Mouse (Mus musculus): Measurements from ENCODE around the gene Jph3. TPM values are rescaled to one million over a fixed set of nuclear protein-coding genes. Genes with fewer than 3 reads are reported as not detected.
A peak's percentile ranks its signal among the peaks of the same experiment; 100 is the strongest.

The Jph3 gene
- polyA plus RNA-seq, 2 experiments: 0.19 to 0.25 TPM

DNA sequence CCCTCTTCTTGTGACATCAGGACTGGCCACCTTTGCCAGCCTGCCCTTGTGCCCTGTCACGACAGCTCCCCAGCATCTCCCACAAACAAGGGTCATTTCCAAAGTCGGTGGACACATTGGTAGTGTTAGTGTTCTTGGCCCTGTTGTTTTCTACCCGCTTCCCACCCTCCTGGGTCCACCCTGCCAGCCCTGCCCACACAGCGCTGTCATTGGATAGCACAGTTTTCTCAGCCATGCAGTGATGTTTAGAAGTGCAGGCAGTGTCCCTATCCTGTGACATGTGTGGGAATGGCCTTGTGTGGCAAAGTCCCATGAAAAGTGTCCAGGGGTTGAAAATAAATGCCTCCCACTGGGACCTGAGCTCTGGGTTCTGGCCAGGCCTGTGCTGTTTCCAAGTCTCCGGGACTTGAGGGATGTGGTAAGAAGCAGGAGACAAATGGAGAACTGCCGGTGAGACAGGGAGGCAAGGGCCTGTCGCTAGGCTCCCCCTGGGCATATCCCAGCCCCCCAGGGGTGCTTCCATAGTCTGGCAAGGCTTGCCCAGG, 36.2 kb downstream of the Jph3 start:
- WGBS: 78% methylated on average over 7 of the region's 7 CpGs
- no peak for TF ChIP-seq POLR2A (IDR thresholded peaks at IDR 0.05; ENCODE audit: borderline replicate concordance, extremely low read depth, insufficient read depth, insufficient read length)
- no peak overlapping the region for H3K27ac ChIP-seq (replicated peaks; ENCODE audit: low read depth, low read length)
- H3K27me3 ChIP-seq (ENCODE audit: control insufficient read depth, insufficient read depth, low read length): no peaks in the 10 kb centered on the region
- no peaks in the 10 kb centered on the region for H3K4me1 ChIP-seq (ENCODE audit: control insufficient read depth, insufficient read depth, low read length)
- no peak overlapping the region for H3K9ac ChIP-seq (ENCODE audit: low read depth, low read length, severe bottlenecking)
- H3K4me3 ChIP-seq (replicated peaks; ENCODE audit: low read length): no peak overlapping the region
- DNase-seq (ENCODE audit: low spot score) (no peak), ATAC-seq (ENCODE audit: low FRiP score, low read depth) (no peak)
- H3K9me3 ChIP-seq (ENCODE audit: control insufficient read depth, low read length): no peaks in the 10 kb centered on the region
- no peaks in the 10 kb centered on the region for H3K36me3 ChIP-seq (ENCODE audit: control insufficient read depth, insufficient read depth, low read length)
- no peak overlapping the region for H3K4me2 ChIP-seq (replicated peaks; ENCODE audit: low read depth, low read length, severe bottlenecking)

DNA sequence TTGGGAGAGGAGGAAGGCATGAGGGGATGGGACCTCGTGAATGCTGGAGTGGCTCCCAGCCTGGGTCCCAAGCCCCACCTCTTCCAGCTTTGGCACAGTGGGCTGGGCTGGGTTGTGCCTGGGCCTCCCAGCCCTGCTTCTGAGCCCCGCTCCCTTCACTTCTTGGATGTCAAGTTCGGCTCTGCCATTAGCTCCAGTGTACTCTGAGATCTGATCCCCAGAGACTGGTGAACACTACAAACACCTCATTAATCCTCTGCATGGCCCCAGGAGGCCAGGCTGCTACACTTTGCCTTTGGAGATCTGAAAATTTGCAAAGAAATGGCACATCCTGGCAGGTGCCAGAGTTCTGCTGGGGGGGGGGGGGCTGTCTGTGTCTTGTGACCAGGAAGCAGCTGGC, 39.7 kb downstream of the Jph3 start:
- Histone ChIP-seq H3K4me3 (replicated peaks; ENCODE audit: low read length) (no peak overlapping the region), H3K9me3 (ENCODE audit: control insufficient read depth, low read length) (no peaks in the 10 kb centered on the region), H3K27me3 (ENCODE audit: control insufficient read depth, insufficient read depth, low read length) (no peaks in the 10 kb centered on the region), H3K4me2 (replicated peaks; ENCODE audit: low read depth, low read length, severe bottlenecking) (no peak overlapping the region), H3K27ac (replicated peaks; ENCODE audit: low read depth, low read length) (no peak overlapping the region), H3K4me1 (ENCODE audit: control insufficient read depth, insufficient read depth, low read length) (no peaks in the 10 kb centered on the region), H3K36me3 (ENCODE audit: control insufficient read depth, insufficient read depth, low read length) (no peaks in the 10 kb centered on the region), H3K9ac (ENCODE audit: low read depth, low read length, severe bottlenecking) (no peak overlapping the region)
- ATAC-seq (ENCODE audit: low FRiP score, low read depth) (no peak), DNase-seq (ENCODE audit: low spot score) (no peak)
- TF ChIP-seq POLR2A (IDR thresholded peaks at IDR 0.05; ENCODE audit: borderline replicate concordance, extremely low read depth, insufficient read depth, insufficient read length): no peak
- WGBS: 36% methylated on average over 3 of the region's 3 CpGs

DNA sequence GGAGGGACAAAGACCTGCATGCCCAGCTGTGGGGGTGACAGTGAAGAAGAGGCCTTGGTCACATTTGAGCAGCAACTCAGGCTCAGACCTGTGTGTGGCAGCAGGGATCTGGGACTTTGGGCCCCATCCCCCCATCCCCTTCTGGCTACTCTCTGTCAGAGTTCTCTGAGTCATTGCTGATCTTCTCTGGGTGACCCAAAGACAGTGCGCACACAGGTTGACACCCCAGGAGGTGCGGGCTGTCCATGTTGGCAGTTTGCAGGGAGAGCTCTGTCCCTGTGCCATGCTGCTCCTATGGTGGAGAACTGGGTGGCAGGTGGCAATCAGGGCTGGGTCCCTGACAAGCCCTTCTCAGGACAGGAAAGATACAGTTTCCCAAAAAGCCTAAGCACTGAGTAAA, 40.2 kb downstream of the Jph3 start:
- WGBS: 94% methylated on average over 2 of the region's 2 CpGs
- Histone ChIP-seq H3K4me3 (replicated peaks; ENCODE audit: low read length) (no peak overlapping the region), H3K4me2 (replicated peaks; ENCODE audit: low read depth, low read length, severe bottlenecking) (no peak overlapping the region), H3K36me3 (ENCODE audit: control insufficient read depth, insufficient read depth, low read length) (no peaks in the 10 kb centered on the region), H3K4me1 (ENCODE audit: control insufficient read depth, insufficient read depth, low read length) (no peaks in the 10 kb centered on the region), H3K27me3 (ENCODE audit: control insufficient read depth, insufficient read depth, low read length) (no peaks in the 10 kb centered on the region), H3K9ac (ENCODE audit: low read depth, low read length, severe bottlenecking) (0 out of 2 replicates have a peak overlapping the region, but pooled peaks have one; percentile 25), H3K9me3 (ENCODE audit: control insufficient read depth, low read length) (no peaks in the 10 kb centered on the region), H3K27ac (replicated peaks; ENCODE audit: low read depth, low read length) (no peak overlapping the region)
- TF ChIP-seq POLR2A (IDR thresholded peaks at IDR 0.05; ENCODE audit: borderline replicate concordance, extremely low read depth, insufficient read depth, insufficient read length): no peak
- no peak for DNase-seq (ENCODE audit: low spot score)
- ATAC-seq (ENCODE audit: low FRiP score, low read depth): no peak

DNA sequence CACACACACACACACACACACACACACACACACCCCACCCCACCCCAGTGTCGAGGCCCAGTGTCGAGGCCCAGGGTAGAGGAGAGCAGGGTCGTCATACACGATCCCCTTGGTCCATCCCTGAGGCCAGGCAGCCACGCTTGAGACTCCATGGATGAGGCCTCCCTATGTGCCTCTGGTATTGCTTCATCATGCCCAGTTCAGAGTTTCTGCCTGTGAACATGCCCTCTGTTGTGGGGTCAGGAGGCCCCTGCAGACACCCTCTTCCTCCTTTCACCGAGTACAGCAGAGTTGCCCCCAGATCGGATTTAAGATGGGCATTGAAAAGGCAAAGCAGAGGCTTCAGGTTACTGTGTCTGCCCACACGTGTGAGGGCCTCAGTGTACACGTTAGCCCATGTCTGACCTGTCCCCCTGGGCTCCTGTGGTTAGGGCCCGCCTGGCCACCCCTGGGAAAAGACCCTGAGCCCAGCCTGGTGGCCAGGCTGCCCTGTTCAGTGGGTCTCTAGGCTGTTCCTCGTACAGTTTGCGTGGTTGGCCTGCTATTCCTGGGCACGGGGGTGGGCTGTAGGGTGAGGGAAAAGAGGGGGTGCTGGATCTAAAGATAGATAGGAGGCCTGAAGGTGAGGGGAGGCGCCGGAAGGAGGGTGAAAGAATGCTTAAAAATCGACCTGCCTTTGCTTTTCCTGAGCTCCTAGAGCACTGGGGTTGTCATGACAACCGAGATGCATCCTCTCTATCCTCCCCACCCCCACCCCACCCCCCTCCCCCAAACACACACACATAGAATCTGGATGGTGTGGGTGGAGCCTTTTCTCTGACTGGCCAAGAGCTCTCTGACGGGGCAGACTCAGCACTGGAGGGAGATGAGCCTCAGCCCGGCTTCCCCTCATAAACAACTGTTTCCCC, 41.7 kb downstream of the Jph3 start:
- Histone ChIP-seq H3K27me3 (ENCODE audit: control insufficient read depth, insufficient read depth, low read length) (no peaks in the 10 kb centered on the region), H3K9ac (ENCODE audit: low read depth, low read length, severe bottlenecking) (no peak overlapping the region), H3K4me1 (ENCODE audit: control insufficient read depth, insufficient read depth, low read length) (no peaks in the 10 kb centered on the region), H3K4me3 (replicated peaks; ENCODE audit: low read length) (no peak overlapping the region), H3K36me3 (ENCODE audit: control insufficient read depth, insufficient read depth, low read length) (no peaks in the 10 kb centered on the region), H3K27ac (replicated peaks; ENCODE audit: low read depth, low read length) (no peak overlapping the region), H3K4me2 (replicated peaks; ENCODE audit: low read depth, low read length, severe bottlenecking) (no peak overlapping the region), H3K9me3 (ENCODE audit: control insufficient read depth, low read length) (no peaks in the 10 kb centered on the region)
- TF ChIP-seq POLR2A (IDR thresholded peaks at IDR 0.05; ENCODE audit: borderline replicate concordance, extremely low read depth, insufficient read depth, insufficient read length): no peak
- ATAC-seq (ENCODE audit: low FRiP score, low read depth) (no peak), DNase-seq (ENCODE audit: low spot score) (no peak)
- WGBS: 36% methylated on average over 17 of the region's 19 CpGs

DNA sequence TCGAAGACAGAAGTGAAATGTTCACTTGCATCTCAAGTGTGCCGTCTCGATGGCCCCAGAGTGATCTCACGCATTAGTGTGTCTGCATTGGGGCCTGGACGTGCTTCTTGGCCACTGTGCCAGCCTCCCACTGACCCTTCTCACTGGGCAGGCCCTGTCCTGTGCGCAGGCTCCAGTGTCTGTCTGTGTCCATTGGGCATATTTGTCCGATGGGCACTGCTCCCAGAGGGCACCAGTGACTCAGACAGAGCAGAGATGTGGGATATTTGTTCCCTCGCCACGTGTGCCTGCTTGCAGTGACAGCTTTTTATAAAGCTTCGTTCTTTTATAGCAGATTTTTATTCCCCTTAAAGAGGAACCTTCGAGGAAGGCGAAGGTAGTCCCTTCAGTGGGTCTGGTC, 44.5 kb downstream of the Jph3 start:
- WGBS: 87% methylated on average over 12 of the region's 12 CpGs

More for the DNA sequence above, 44.5 kb downstream of the Jph3 start:
- Histone ChIP-seq H3K9ac (ENCODE audit: low read depth, low read length, severe bottlenecking) (no peak overlapping the region), H3K36me3 (ENCODE audit: control insufficient read depth, insufficient read depth, low read length) (no peaks in the 10 kb centered on the region), H3K27me3 (ENCODE audit: control insufficient read depth, insufficient read depth, low read length) (no peaks in the 10 kb centered on the region), H3K9me3 (ENCODE audit: control insufficient read depth, low read length) (no peaks in the 10 kb centered on the region), H3K27ac (replicated peaks; ENCODE audit: low read depth, low read length) (no peak overlapping the region), H3K4me1 (ENCODE audit: control insufficient read depth, insufficient read depth, low read length) (no peaks in the 10 kb centered on the region), H3K4me3 (replicated peaks; ENCODE audit: low read length) (no peak overlapping the region), H3K4me2 (replicated peaks; ENCODE audit: low read depth, low read length, severe bottlenecking) (no peak overlapping the region)
- ATAC-seq (ENCODE audit: low FRiP score, low read depth) (no peak), DNase-seq (ENCODE audit: low spot score) (no peak)
- TF ChIP-seq POLR2A (IDR thresholded peaks at IDR 0.05; ENCODE audit: borderline replicate concordance, extremely low read depth, insufficient read depth, insufficient read length): no peak

All from limb, embryonic 14.5 days (tissue).